Mouse (Mus musculus) 3134 (cell line): ENCODE results near the gene Ntm.

Source experiments
- DNase-seq: peaks from one replicate; pipeline ENCODE4 v3.0.0-alpha.2; 2011; ENCODE audit warnings: low spot score; ENCODE audit not compliant: insufficient read length; ENCODE audit errors: extremely low read depth

Gene Ntm

DNA sequence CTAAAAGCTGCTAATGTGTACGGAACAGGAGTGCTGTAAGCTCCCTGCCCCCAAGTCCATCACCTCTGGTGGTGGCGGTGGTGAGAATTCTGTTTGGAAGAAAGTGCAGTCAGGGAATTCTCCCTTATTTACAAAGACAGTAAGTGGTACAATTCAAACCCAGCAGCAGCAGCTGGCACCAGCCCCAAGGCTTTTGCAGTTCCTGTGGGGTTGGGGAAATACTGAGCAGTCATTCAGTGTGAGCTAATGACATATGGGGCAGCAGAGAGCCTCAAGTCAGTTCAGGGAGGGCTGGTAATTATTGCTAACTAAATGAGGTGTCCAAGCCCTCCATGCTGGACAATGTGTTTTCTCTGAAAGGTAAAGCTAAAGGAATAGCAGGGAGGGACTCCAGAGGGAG lies 446.3 kb downstream of the Ntm start:
- no peak for DNase-seq

DNA sequence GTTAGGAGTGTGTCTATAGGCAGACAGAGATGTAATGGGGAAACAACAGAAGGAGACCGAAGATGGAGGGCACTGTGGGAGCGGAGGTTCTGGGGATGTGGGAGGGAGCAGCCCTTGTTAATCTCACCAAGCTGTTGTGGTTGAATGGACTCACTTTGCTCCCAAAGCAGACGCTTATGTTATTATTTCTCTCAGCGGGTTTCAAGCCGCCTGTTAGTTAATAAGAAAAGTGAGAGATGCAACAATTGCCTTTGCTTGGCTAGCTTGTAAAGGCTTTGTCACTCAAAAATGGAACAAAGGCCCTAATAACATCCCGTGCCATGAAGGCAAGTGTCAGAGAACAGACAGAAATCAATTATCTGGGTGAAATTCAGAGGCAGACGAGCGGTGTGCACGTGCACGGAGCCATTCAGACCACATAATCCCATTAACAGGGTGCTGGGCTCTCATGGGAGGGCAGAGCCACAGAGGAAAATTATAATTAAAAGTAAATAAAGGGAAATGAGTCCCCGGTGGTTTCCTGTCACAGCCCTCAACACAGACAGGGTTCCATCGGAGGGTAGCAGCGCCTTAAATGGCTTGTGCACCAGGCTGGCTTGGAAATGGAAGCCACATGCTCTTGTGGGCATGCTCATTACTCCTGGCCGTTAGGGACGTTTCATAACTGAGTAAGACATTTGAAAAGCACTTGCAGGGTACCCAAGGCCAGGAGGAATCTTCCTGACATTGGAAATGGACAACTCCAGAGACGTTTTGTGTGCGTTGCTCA lies 448.2 kb downstream of the Ntm start:
- DNase-seq = no peak

- no peak for DNase-seq
Observed at GRCm38 (mm10) chr9:29496002-29496401, 466.9 kb downstream of the Ntm start.

DNA sequence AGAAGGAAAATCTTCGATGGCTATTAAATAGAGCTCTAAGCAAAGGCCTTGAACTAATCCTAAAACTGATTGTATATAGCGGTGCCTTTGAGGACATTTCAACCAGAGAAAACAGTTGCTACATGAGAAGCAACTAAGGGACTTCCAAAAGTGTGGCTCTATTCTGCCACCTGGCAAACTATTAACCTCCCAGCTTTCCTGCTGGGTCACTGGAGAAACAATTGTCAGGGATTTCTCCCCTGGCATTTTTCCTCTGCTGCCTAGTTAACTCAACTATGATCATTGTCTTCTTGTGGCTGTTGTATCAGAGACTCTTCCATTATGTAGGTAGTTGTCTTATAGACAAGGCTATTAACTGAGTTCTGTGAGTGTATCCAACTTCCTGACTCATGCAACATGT lies 480.7 kb downstream of the Ntm start:
- DNase-seq = no peak

- DNase-seq = no peak
Observed at GRCm38 (mm10) chr9:29479051-29479450, 483.9 kb downstream of the Ntm start.

- DNase-seq = no peak
Observed at GRCm38 (mm10) chr9:29477219-29477618, 485.7 kb downstream of the Ntm start.

DNA sequence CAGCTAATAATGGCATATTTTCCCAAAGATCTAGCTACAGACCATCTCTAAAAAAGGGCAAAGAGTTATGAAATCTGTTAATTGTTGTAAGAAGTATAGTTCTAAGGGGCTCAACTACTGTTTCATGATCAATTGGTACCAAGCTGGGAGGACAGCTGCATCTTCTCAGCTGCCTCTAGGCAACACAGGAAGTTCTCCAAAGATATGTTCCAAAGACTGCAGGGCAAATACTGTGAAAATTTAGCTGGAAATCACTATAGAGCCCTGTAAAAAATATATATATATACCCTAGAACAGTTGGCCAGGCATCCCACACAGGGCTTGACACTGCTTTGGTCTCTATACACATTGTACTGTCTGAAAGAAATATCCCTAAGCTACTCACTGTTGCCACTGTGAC lies 489.5 kb downstream of the Ntm start:
- DNase-seq = no peak

GRCm38 (mm10) chr9:29472226-29472625 lies 490.7 kb downstream of the Ntm start:
- no peak for DNase-seq

- no peak for DNase-seq
Observed at GRCm38 (mm10) chr9:29464756-29465155, 498.2 kb downstream of the Ntm start.

DNA sequence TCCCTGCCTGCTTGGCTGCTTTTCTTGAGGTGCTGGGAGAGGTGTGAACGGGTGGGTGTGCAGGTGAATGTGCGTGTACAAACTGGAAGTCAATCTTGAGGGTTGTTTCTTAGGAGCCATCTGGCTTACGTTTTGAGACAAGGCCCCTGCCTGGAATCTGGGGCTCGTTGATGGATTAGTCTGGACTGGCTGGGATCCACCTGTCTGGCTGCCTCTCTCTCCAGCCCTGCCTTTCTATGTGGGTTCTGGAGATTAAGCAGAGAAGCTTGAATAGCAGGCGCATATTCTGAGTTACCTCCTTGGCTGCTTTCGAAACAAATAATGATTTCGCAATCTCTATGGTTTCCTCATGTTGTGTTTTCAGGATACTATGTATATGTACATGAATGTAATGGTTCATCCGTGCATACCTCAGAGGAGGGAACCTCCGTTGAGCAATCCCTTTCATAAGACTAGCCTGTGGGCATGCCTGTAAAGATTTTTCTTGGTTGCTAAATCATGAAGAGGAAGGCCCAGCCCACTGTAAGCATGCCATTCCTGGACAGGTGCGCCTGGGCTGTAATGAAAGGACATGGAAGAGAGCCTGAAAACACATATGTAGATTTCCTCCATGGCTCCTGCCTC lies 499.9 kb downstream of the Ntm start:
- DNase-seq = no peak

DNA sequence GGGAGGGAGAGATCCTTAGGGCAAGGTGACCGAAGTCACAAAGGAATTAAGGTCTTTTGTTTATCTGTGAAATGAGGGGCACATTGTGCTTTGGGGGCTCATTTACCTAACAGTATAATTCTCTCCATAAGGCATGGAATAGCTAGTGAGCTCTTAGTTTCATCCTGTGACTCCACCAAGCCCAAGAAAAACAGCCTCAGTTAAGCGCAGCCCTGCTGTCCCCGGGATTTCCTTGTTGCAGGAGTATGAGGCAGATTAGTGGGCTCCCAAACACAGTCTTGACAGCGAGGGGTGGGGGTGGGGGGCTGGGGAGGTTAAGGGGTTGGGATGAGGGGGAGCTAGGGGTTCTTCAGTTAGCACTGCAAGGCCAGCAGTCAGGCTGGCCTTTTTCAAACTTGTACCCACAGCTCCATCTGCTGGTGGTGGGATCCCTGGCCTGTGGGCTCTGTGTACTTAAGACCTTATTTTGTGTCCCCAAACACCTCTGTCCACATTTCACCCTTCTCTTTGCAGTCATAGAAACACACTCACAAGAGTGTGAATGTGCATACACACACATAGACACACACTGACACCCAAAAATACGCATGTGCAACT lies 504.9 kb downstream of the Ntm start:
- DNase-seq = no peak

DNA sequence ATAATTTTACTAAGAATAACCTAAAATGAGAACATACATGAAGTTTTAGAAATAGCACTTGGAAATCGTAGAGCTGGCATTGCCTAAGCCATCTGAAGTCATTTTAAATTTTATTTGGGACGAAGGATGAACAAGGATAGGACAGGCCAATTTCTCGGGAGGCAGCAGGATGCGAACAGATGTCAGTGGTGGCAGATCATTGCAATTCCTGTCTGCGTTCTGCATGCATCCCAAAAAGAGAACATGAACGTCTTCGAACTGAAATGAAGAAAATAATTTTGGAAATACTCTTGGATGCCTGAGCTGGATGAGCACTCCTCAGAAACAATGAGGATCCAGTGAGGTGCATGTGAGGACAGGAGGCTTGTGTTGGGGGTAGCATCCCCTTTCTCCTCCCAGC lies 506.9 kb downstream of the Ntm start:
- no peak for DNase-seq

DNA sequence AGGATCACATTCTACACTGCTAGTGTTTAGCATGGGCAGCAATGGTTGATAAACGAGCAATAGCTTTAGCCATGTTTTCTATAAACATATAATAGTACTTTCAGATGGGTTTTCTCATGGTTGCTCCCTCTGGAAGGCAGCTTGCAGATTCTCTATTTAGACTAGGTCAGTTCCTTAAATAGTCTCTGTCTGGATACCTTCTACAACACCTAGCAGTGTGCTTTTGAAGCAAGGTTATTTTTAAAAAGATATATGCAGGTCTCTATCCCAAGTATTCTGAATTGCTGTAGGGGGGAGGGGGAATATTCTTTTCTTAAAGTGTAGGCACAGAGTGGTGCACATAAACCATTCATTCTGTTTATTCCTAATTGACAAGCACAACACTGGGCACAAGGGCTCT lies 511.7 kb downstream of the Ntm start:
- no peak for DNase-seq

DNA sequence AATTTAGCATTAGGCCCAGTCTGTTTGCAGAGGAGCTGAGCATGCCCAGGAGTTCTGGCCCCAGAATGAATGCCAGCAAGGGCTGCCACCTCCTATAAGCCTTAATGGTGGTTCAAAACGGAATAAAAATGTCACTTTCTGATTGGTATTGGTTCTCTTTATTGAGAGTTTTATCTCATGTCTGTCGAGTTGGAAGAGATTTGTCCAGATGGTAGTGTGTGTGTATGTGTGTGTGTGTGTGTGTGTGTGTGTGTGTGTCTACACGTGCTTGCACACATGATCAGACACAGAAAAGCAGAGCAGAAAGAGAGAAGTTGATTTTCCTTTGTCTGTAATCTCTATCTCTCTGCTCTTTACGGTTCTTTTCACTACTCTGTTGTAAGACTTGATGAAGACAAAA lies 518.9 kb downstream of the Ntm start:
- DNase-seq = no peak

GRCm38 (mm10) chr9:29439401-29439800 lies 523.5 kb downstream of the Ntm start:
- DNase-seq = no peak

GRCm38 (mm10) chr9:29434611-29435010 lies 528.3 kb downstream of the Ntm start:
- no peak for DNase-seq

DNA sequence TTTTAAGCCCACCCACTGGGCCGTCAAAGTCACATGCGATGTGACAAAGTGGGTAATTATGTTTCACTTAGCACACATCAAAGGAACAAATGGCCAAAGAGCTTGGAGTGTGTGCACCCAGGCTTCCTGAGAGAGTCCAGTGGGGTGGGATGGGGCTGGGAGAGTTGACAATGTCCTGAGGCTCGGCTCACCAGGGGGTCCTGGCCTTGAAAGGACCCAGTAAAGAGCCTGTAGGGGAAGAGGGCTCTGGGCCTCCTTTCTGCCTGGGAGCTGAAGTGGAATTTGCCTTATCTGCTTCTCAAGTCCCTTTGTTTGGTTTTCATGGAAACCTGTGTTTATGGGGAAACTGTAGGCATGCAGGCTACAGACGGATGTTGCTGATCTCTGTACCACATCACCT lies 529.0 kb downstream of the Ntm start:
- no peak for DNase-seq

- no peak for DNase-seq
Observed at GRCm38 (mm10) chr9:29433156-29433555, 529.8 kb downstream of the Ntm start.

DNA sequence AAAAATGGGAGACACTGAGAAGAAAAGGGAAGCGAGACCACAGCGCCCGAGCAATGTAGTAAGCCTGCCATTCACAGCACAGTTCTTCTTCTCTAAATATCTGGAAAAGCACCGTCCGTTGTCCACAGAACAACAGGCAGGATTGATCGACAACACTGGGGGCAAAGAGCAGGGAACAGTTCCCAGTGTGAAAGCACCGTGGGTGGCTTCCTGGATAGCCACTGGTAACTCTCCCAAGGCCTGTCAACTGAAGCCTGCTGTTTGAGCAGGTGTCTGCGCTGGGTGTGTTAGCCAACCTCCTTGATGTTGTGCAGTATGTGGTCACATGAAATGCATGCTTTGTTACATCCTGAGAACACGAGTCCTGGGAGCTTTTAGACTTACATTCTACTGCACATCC lies 531.4 kb downstream of the Ntm start:
- no peak for DNase-seq

GRCm38 (mm10) chr9:29430189-29430588 lies 532.8 kb downstream of the Ntm start:
- no peak for DNase-seq

- DNase-seq = no peak
Observed at GRCm38 (mm10) chr9:29428322-29428721, 534.6 kb downstream of the Ntm start.

GRCm38 (mm10) chr9:29426261-29426660 lies 536.7 kb downstream of the Ntm start:
- DNase-seq = no peak
